Mouse (Mus musculus): ENCODE data around the gene Thyn1. TPM values are rescaled to one million over a fixed set of nuclear protein-coding genes. Genes with fewer than 3 reads are reported as not detected.

Thyn1 gene
- 35.3 and 36.9 TPM in 2 replicates for total RNA-seq (2014; rRNA removed)
- polyA plus RNA-seq (2015; fragmentation: Nextera tagmentation; extraction: Ambion mirVana), result 147 and 148 TPM in 2 replicates

DNA sequence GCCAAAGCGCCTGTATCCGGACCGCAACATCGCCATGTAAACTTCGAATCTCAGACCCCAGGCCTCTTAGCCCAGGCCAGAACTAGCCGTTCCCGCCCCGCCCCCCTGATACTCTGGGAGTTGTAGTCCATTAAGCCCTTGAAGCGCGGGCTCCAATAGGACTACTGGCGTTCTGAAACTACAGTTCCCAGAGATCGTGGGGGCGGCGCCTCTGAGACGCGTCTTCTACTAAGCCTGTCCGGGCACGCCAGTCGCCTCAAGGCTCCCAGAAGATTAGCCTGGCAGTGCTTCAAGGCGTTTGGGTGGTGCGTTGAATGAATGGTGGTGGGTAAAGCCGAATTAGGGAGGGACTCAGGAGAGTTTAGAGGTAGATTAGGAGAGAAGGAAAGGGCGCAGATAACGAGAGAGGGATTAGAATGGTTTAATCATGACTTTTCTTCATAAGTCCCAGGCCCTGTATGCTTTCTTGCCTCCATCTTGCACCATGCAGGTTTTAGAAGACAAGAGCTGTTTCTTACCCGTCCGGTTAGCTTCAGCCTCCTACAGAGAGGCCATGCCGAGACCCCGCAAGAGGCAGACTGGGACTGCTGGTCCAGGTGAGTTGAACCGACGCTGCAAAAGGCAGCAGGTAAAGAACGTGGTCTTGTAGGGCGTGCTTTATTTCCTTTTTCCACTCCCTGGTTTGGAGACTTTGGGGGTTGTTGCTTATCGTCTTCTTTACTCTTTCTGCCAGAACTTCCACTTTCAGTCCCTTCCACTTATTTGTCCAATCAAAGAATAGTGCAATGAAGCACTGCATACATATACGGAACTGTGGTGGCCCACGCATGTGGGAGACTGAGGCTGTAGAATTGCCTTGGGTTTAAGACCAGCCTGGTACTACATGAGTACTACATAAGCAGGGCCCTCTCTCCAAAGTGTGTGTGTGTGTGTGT lies at the start of gene Thyn1, which contains the start of gene Acad8:
Thyn1 (plus strand) TSS at position 250 of the 935 bp plus-strand sequence.
Acad8 (minus strand) TSS at position 106 of the 935 bp plus-strand sequence.
- 2% methylated on average over 35 of the region's 35 CpGs for WGBS
- peaks cover 12% of the 10 kb centered on the region for H3K4me1 ChIP-seq (ENCODE audit: insufficient read depth, low read length)
- ATAC-seq, result peak; percentile 100
- H3K4me3 ChIP-seq (ENCODE audit: low read length), result peak within 1 kb of the TSS; percentile 84
- H3K4me2 ChIP-seq (ENCODE audit: low read depth, low read length), result peak within 1 kb of the TSS; percentile 79
- H3K27me3 ChIP-seq (ENCODE audit: insufficient read depth, low read length), result no peaks in the 10 kb centered on the region
- peaks cover 17% of the 10 kb centered on the region; the same call in 1 of the 2 replicates for H3K36me3 ChIP-seq (ENCODE audit: insufficient read depth, low read length)
- DNase-seq (ENCODE audit: low spot score), result peak; percentile 98
- TF ChIP-seq CTCF (IDR thresholded peaks at IDR 0.05; ENCODE audit: low read depth), result no peak
- peak within 1 kb of the TSS; percentile 81 for H3K9ac ChIP-seq (replicated peaks; ENCODE audit: low read length)
- no peaks in the 10 kb centered on the region for H3K9me3 ChIP-seq (ENCODE audit: low read length)
- peak within 1 kb of the TSS; percentile 77 for H3K27ac ChIP-seq

DNA sequence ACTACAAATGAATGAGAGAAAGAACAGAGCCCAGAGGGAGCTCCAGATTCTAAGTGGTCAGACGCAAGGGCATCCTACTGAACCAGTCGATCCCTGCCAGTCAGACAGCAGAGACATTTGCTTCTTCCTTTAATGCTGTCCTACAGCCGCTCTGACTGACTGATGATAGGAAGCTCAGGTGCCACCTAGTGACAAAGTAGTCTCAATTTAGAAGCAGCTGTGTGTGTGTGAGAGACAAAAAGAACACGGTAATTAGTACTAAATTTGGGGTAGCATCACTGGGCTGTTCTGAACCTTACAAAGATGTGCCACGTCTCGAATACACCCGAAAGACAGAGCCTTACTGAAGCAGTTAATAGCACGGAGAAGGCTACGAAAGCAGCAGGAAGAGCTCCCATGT lies 21.8 kb upstream of the Thyn1 start:
- ATAC-seq, result no peak
- H3K27me3 ChIP-seq (ENCODE audit: insufficient read depth, low read length), result no peaks in the 10 kb centered on the region
- no peaks in the 10 kb centered on the region for H3K4me1 ChIP-seq (ENCODE audit: insufficient read depth, low read length)
- H3K36me3 ChIP-seq (ENCODE audit: insufficient read depth, low read length), result peaks cover 37% of the 10 kb centered on the region; the same call in 1 of the 2 replicates
- H3K9me3 ChIP-seq (ENCODE audit: low read length), result no peaks in the 10 kb centered on the region
- WGBS, result 87% methylated on average over 9 of the region's 9 CpGs
- DNase-seq (ENCODE audit: low spot score), result peak; percentile 25
- no peak overlapping the region for H3K27ac ChIP-seq
- no peak overlapping the region for H3K4me3 ChIP-seq (ENCODE audit: low read length)
- no peak overlapping the region for H3K9ac ChIP-seq (replicated peaks; ENCODE audit: low read length)
- no peak overlapping the region for H3K4me2 ChIP-seq (ENCODE audit: low read depth, low read length)
- TF ChIP-seq CTCF (IDR thresholded peaks at IDR 0.05; ENCODE audit: low read depth), result peak; percentile 32

DNA sequence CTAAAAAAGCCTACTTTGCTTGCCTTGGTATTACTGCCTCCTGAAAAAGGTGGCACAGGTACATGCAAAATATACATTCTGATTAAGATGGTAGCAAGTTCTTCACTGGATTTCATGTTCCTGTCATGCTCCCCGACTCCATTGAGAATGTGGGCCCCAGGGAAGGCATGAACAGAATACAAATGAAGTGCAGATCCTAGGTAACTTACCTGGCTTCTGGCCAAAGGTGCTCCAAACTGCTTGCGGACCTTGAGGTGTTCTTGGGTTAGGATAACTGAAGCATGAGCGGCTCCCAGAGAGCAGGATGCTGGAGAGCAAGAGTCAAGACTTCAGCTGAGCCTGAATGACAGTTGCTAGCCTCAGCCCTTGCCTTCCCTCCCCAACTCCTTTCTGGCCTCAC lies 20.7 kb upstream of the Thyn1 start:
- DNase-seq (ENCODE audit: low spot score) (no peak), ATAC-seq (no peak)
- peaks cover 31% of the 10 kb centered on the region; the same call in 1 of the 2 replicates for H3K36me3 ChIP-seq (ENCODE audit: insufficient read depth, low read length)
- 89% methylated on average over 3 of the region's 3 CpGs for WGBS
- H3K4me3 ChIP-seq (ENCODE audit: low read length), result no peak overlapping the region
- H3K9ac ChIP-seq (replicated peaks; ENCODE audit: low read length), result no peak overlapping the region
- no peak overlapping the region for H3K27ac ChIP-seq
- no peaks in the 10 kb centered on the region for H3K4me1 ChIP-seq (ENCODE audit: insufficient read depth, low read length)
- H3K27me3 ChIP-seq (ENCODE audit: insufficient read depth, low read length), result no peaks in the 10 kb centered on the region
- TF ChIP-seq CTCF (IDR thresholded peaks at IDR 0.05; ENCODE audit: low read depth), result no peak
- no peak overlapping the region for H3K4me2 ChIP-seq (ENCODE audit: low read depth, low read length)
- H3K9me3 ChIP-seq (ENCODE audit: low read length), result no peaks in the 10 kb centered on the region

DNA sequence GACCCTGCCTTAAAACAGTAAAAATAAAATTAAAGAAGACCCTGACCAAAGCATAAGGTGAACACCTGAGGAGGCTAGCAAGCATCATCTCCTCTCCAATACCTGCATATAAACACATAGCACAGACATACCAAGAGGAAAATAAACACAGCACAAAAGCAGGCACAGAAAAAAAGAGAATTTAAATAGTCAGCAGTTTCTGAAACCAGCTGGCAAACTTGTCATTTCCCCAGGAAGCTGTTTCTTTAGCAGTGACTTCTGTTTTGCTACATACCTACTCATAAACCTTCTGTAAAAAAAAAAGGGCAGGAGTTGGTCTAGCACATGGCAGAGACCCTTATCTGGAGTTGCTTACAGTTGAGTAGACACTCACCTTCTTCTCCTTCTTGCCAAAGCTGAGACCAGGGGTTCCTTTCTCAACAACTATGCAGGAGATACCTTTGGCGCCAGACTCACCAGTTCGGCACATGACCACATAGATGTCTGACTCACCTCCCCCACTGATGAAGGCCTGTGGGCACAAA lies 14.4 kb upstream of the Thyn1 start:
- Histone ChIP-seq H3K4me2 (ENCODE audit: low read depth, low read length) (no peak overlapping the region), H3K27me3 (ENCODE audit: insufficient read depth, low read length) (no peaks in the 10 kb centered on the region), H3K27ac (no peak overlapping the region), H3K36me3 (ENCODE audit: insufficient read depth, low read length) (peaks cover 32% of the 10 kb centered on the region), H3K4me1 (ENCODE audit: insufficient read depth, low read length) (no peaks in the 10 kb centered on the region), H3K9ac (replicated peaks; ENCODE audit: low read length) (no peak overlapping the region), H3K4me3 (ENCODE audit: low read length) (no peak overlapping the region), H3K9me3 (ENCODE audit: low read length) (no peaks in the 10 kb centered on the region)
- TF ChIP-seq CTCF (IDR thresholded peaks at IDR 0.05; ENCODE audit: low read depth), result no peak
- no peak for DNase-seq (ENCODE audit: low spot score)
- 84% methylated on average over 2 of the region's 2 CpGs for WGBS
- ATAC-seq, result no peak

DNA sequence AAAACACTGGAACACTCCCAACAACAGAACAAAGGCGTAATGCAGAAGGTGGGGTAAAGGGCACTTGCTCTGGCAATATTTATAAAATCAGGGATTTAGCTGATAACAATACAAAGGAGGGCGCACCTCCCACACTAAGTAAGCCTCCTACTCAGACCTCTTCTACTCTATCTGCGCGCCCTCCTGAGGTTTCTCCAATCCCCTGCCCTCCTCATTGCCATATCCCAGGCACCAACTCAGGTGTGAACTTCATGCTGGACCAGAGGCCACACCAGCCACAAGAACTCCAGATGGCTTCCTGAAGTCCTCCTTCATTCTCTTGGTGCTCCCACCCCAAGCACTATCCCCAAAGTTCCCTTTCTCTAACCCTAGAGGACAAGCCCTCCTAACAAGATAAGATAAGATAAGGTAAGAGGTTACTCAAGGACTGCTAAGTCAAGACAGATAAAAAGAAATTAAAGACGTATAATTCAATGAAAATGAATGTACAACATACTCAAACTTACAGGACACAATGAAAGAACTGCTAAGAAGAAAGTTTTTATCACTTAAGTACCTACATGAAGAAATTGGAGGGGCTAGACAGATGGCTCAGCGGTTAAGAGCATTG lies 13.7 kb upstream of the Thyn1 start:
- H3K4me2 ChIP-seq (ENCODE audit: low read depth, low read length), result no peak overlapping the region
- H3K27ac ChIP-seq, result no peak overlapping the region
- peaks cover 35% of the 10 kb centered on the region for H3K36me3 ChIP-seq (ENCODE audit: insufficient read depth, low read length)
- DNase-seq (ENCODE audit: low spot score), result no peak
- no peak for ATAC-seq
- no peak for TF ChIP-seq CTCF (IDR thresholded peaks at IDR 0.05; ENCODE audit: low read depth)
- H3K9ac ChIP-seq (replicated peaks; ENCODE audit: low read length), result no peak overlapping the region
- H3K9me3 ChIP-seq (ENCODE audit: low read length), result no peaks in the 10 kb centered on the region
- no peaks in the 10 kb centered on the region for H3K4me1 ChIP-seq (ENCODE audit: insufficient read depth, low read length)
- WGBS, result 92% methylated on average over 6 of the region's 6 CpGs
- H3K4me3 ChIP-seq (ENCODE audit: low read length), result no peak overlapping the region
- H3K27me3 ChIP-seq (ENCODE audit: insufficient read depth, low read length), result no peaks in the 10 kb centered on the region

DNA sequence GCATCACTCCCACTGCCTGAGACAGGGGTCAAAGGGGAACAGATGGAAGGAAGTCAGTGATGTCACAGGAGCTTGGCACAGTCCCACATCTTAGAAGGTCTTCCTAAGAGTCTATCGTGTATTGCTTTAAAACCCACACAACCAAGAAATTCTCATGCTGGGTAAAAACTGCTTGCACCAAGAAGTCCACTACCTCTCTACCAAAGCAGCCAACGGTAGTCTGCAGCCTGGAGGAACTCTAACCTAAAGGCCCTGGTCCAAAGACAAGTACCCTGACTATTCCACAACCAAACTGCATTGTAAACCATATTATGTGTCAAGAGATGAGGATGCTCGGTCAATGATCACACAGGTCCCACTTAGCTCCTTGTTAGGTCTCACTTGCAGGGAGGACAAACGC lies 9.3 kb upstream of the Thyn1 start:
- Histone ChIP-seq H3K4me2 (ENCODE audit: low read depth, low read length) (no peak overlapping the region), H3K9me3 (ENCODE audit: low read length) (no peaks in the 10 kb centered on the region), H3K36me3 (ENCODE audit: insufficient read depth, low read length) (peaks cover 34% of the 10 kb centered on the region), H3K9ac (replicated peaks; ENCODE audit: low read length) (no peak overlapping the region), H3K27ac (no peak overlapping the region), H3K4me3 (ENCODE audit: low read length) (no peak overlapping the region), H3K27me3 (ENCODE audit: insufficient read depth, low read length) (no peaks in the 10 kb centered on the region), H3K4me1 (ENCODE audit: insufficient read depth, low read length) (no peaks in the 10 kb centered on the region)
- TF ChIP-seq CTCF (IDR thresholded peaks at IDR 0.05; ENCODE audit: low read depth), result no peak
- ATAC-seq, result no peak
- DNase-seq (ENCODE audit: low spot score), result no peak
- 91% methylated on average over 4 of the region's 4 CpGs for WGBS

Data from hindbrain, postnatal 0 days (tissue).